Mouse (Mus musculus): ENCODE data around the gene Kif2a. TPM values are rescaled to one million over a fixed set of nuclear protein-coding genes. Genes with fewer than 3 reads are reported as not detected.
"Not testable (repeated sequence)": the region's sequence is repeated elsewhere in the genome, so short reads cannot be mapped to it uniquely, and the experiment has no call there.

The Kif2a gene
- total and polyA plus RNA-seq, 3 experiments: 18.0 to 310 (median 135) TPM

- no peak for TF ChIP-seq ZKSCAN1 (IDR thresholded peaks at IDR 0.05; ENCODE audit: low read depth, low read length)
These were observed 23.3 kb downstream of the Kif2a start (continued) for GRCm38 (mm10) chr13:106998671-106999070.

- TF ChIP-seq ZKSCAN1 (IDR thresholded peaks at IDR 0.05; ENCODE audit: low read depth, low read length): no peak
- no peak for TF ChIP-seq CHD2 (IDR thresholded peaks at IDR 0.05; ENCODE audit: low read length)
- TF ChIP-seq ZNF384 (IDR thresholded peaks at IDR 0.05; ENCODE audit: low read depth, low read length): no peak
- TF ChIP-seq USF1 (IDR thresholded peaks at IDR 0.05; ENCODE audit: low read depth, low read length): no peak
- no peak for TF ChIP-seq CTCF (IDR thresholded peaks at IDR 0.05 in 2 of 3, conservative IDR thresholded peaks at IDR 0.05 in 1 of 3; ENCODE audit: control insufficient read depth in 1 of 3, insufficient read depth in 1 of 3, low read depth in 2 of 3, low read length in 3 of 3, poor library complexity in 1 of 3, severe bottlenecking in 1 of 3)
- TF ChIP-seq CHD1 (IDR thresholded peaks at IDR 0.05; ENCODE audit: low read depth, low read length): no peak
- TF ChIP-seq JUND (IDR thresholded peaks at IDR 0.05; ENCODE audit: low read depth, low read length): no peak
- TF ChIP-seq ZMIZ1 (IDR thresholded peaks at IDR 0.05; ENCODE audit: low read depth, low read length): no peak
- TF ChIP-seq RAD21 (IDR thresholded peaks at IDR 0.05; ENCODE audit: low read depth, low read length): no peak
- no peak for TF ChIP-seq POLR2AphosphoS5 (IDR thresholded peaks at IDR 0.05; ENCODE audit: borderline replicate concordance, low read depth, low read length)
- no peaks in the 10 kb centered on the region for H3K9me3 ChIP-seq (replicated peaks; ENCODE audit: insufficient read depth, low read length)
- peaks cover 28 to 29% of the 10 kb centered on the region in 2 experiments for H3K4me1 ChIP-seq (ENCODE audit: control insufficient read depth in 1 of 2, insufficient read depth in 2 of 2, low read length in 2 of 2)
- DNase-seq (ENCODE audit: low read depth, low spot score): no peak
- H3K4me3 ChIP-seq (ENCODE audit: control insufficient read depth in 1 of 2, insufficient read depth in 1 of 2, low read depth in 2 of 2, low read length in 2 of 2): no peak overlapping the region
- H3K27ac ChIP-seq (ENCODE audit: control insufficient read depth, low read depth, low read length): peak overlapping the region; percentile 55
- peaks cover 55% of the 10 kb centered on the region for H3K79me2 ChIP-seq (ENCODE audit: control insufficient read depth, insufficient read depth, low read length, poor library complexity)
- H3K27me3 ChIP-seq (ENCODE audit: control insufficient read depth in 1 of 2, insufficient read depth in 2 of 2, low read length in 2 of 2): no peaks in the 10 kb centered on the region
- no peak overlapping the region for H3K9ac ChIP-seq (ENCODE audit: control insufficient read depth, low read depth, low read length, poor library complexity, severe bottlenecking)
- peaks cover 9 to 36% of the 10 kb centered on the region in 2 experiments for H3K36me3 ChIP-seq (ENCODE audit: control insufficient read depth in 1 of 2, insufficient read depth in 2 of 2, low read length in 2 of 2)
These were observed 23.9 kb downstream of the Kif2a start for GRCm38 (mm10) chr13:106998026-106998425.

GRCm38 (mm10) chr13:106997557-106997956, 24.4 kb downstream of the Kif2a start:
- DNase-seq (ENCODE audit: low read depth, low spot score): peak; percentile 44
- peaks cover 51% of the 10 kb centered on the region for H3K79me2 ChIP-seq (ENCODE audit: control insufficient read depth, insufficient read depth, low read length, poor library complexity)
- not testable (repeated sequence) for H3K27me3 ChIP-seq (ENCODE audit: control insufficient read depth in 1 of 2, insufficient read depth in 2 of 2, low read length in 2 of 2); H3K4me3 ChIP-seq (ENCODE audit: control insufficient read depth in 1 of 2, insufficient read depth in 1 of 2, low read depth in 2 of 2, low read length in 2 of 2); H3K9me3 ChIP-seq (replicated peaks; ENCODE audit: insufficient read depth, low read length); H3K9ac ChIP-seq (ENCODE audit: control insufficient read depth, low read depth, low read length, poor library complexity, severe bottlenecking)
- peaks cover 28 to 29% of the 10 kb centered on the region in 2 experiments for H3K4me1 ChIP-seq (ENCODE audit: control insufficient read depth in 1 of 2, insufficient read depth in 2 of 2, low read length in 2 of 2)
- TF ChIP-seq ELF1 (IDR thresholded peaks at IDR 0.05; ENCODE audit: low read depth, low read length): peak; percentile 31; the same call in 1 of the 2 replicates
- TF ChIP-seq EP300 (IDR thresholded peaks at IDR 0.05; ENCODE audit: low read depth in 1 of 2, low read length in 2 of 2): 0 out of 4 replicates have a peak, but pooled peaks of 1 of the 2 experiments have one; percentile 9
- peak; percentile 76 for TF ChIP-seq ZNF384 (IDR thresholded peaks at IDR 0.05; ENCODE audit: low read depth, low read length)
- TF ChIP-seq GATA1 (IDR thresholded peaks at IDR 0.05; ENCODE audit: low read depth, low read length): 0 out of 2 replicates have a peak, but pooled peaks have one; percentile 17
- H3K27ac ChIP-seq (ENCODE audit: control insufficient read depth, low read depth, low read length): peak overlapping the region; percentile 55
- peaks cover 10 to 36% of the 10 kb centered on the region in 2 experiments for H3K36me3 ChIP-seq (ENCODE audit: control insufficient read depth in 1 of 2, insufficient read depth in 2 of 2, low read length in 2 of 2)

All from MEL (cell line).